Comparison of ENCODE assay signal across 9 mouse cellular contexts in genomic region chr4:3068306-3069223, GRCm38 (mm10).
DNase-seq lines count a peak whose midpoint lies in the region; ATAC-seq and TF ChIP-seq lines count a peak whose summit lies in the region.
"Had no signal": no experiment of that assay in that cellular context is flagged by ENCODE, and none has a peak within 500 bp of the region (broad histone marks: within the 10 kb centered on the region; RNA-seq: fewer than 3 reads in every experiment).

No protein-coding gene starts in this region.

- H3K36me3 ChIP-seq in limb, embryonic 12.5 days: no peaks in the 10 kb centered on the region
- H3K36me3 ChIP-seq in limb, embryonic 10.5 days: no peaks in the 10 kb centered on the region
- no peaks in the 10 kb centered on the region for H3K36me3 ChIP-seq in heart, postnatal 0 days (replicated peaks; ENCODE audit: control insufficient read depth, insufficient read depth, low read length)
- H3K36me3 ChIP-seq in midbrain, embryonic 16.5 days (ENCODE audit: control insufficient read depth, insufficient read depth, low read length): no peaks in the 10 kb centered on the region

- no peak for TF ChIP-seq CTCF in heart, postnatal 0 days (IDR thresholded peaks at IDR 0.05; ENCODE audit: low read depth)

- DNase-seq in cerebellum, postnatal 10 days: no peak
- no peak for DNase-seq in limb, embryonic 10.5 days (ENCODE audit: low spot score)
- DNase-seq in heart, postnatal 0 days (ENCODE audit: low spot score): no peak
- DNase-seq in left cerebral cortex, postnatal 4 days: no peak
- no peak for DNase-seq in layer of hippocampus, postnatal 14 days (ENCODE audit: low spot score in 2 of 2)
- DNase-seq: right cerebral cortex, adult 18-20 months had no signal

- peak; percentile 29; the same call in 1 of the 2 replicates for ATAC-seq in cerebellum, adult (ENCODE audit: insufficient number of reproducible peaks, low FRiP score, low TSS enrichment)
- ATAC-seq in limb, embryonic 12.5 days (ENCODE audit: insufficient number of reproducible peaks, insufficient read depth, low FRiP score, low TSS enrichment, low read depth): peak; percentile 5; the same call in 1 of the 2 replicates
- peak; percentile 29 for ATAC-seq in heart, postnatal 0 days (ENCODE audit: insufficient read depth, low read depth)
- ATAC-seq in midbrain, embryonic 16.5 days: 0 out of 2 replicates have a peak, but pooled peaks have one; percentile 9

- TF ChIP-seq EP300 in heart, postnatal 0 days (IDR thresholded peaks at IDR 0.05; ENCODE audit: low read depth): no peak

- peaks cover 91% of the 10 kb centered on the region for H3K9me3 ChIP-seq in limb, embryonic 12.5 days
- H3K9me3 ChIP-seq in limb, embryonic 10.5 days (replicated peaks): peaks cover 83% of the 10 kb centered on the region
- peaks cover 57% of the 10 kb centered on the region for H3K9me3 ChIP-seq in heart, postnatal 0 days (replicated peaks; ENCODE audit: control insufficient read depth, low read length)
- peaks cover 69% of the 10 kb centered on the region for H3K9me3 ChIP-seq in midbrain, embryonic 16.5 days (replicated peaks; ENCODE audit: control insufficient read depth, low read length, poor library complexity, severe bottlenecking)

- no peak overlapping the region for H3K4me2 ChIP-seq in limb, embryonic 12.5 days
- no peak overlapping the region for H3K4me2 ChIP-seq in heart, postnatal 0 days (ENCODE audit: low read depth, low read length)
- no peak overlapping the region for H3K4me2 ChIP-seq in midbrain, embryonic 16.5 days (ENCODE audit: low read length)

- intact Hi-C loops in left cerebral cortex, postnatal 4 days (cut with DNase I): no loop called here

- no peaks in the 10 kb centered on the region for H3K4me1 ChIP-seq in limb, embryonic 12.5 days (replicated peaks)
- no peaks in the 10 kb centered on the region for H3K4me1 ChIP-seq in limb, embryonic 10.5 days
- H3K4me1 ChIP-seq in heart, postnatal 0 days (ENCODE audit: control insufficient read depth, insufficient read depth): no peaks in the 10 kb centered on the region
- no peaks in the 10 kb centered on the region for H3K4me1 ChIP-seq in midbrain, embryonic 16.5 days (ENCODE audit: control insufficient read depth, insufficient read depth, low read length)

- H3K9ac ChIP-seq in limb, embryonic 12.5 days (replicated peaks): no peak overlapping the region
- no peak overlapping the region for H3K9ac ChIP-seq in heart, postnatal 0 days (replicated peaks; ENCODE audit: low read depth, low read length)
- no peak overlapping the region for H3K9ac ChIP-seq in midbrain, embryonic 16.5 days (ENCODE audit: low read depth, low read length)

- H3K27me3 ChIP-seq in limb, embryonic 12.5 days: no peaks in the 10 kb centered on the region
- H3K27me3 ChIP-seq in limb, embryonic 10.5 days (ENCODE audit: low read depth, poor library complexity, severe bottlenecking): no peaks in the 10 kb centered on the region
- H3K27me3 ChIP-seq in heart, postnatal 0 days (ENCODE audit: control insufficient read depth, insufficient read depth, low read length): no peaks in the 10 kb centered on the region
- H3K27me3 ChIP-seq in midbrain, embryonic 16.5 days (ENCODE audit: control insufficient read depth, insufficient read depth, low read depth, low read length): no peaks in the 10 kb centered on the region

- H3K4me3 ChIP-seq in limb, embryonic 12.5 days (replicated peaks): no peak overlapping the region
- H3K4me3 ChIP-seq in limb, embryonic 10.5 days: no peak overlapping the region
- no peak overlapping the region for H3K4me3 ChIP-seq in heart, postnatal 0 days (ENCODE audit: low read depth, low read length)
- no peak overlapping the region for H3K4me3 ChIP-seq in midbrain, embryonic 16.5 days (ENCODE audit: low read depth, low read length)

- no peak overlapping the region for H3K27ac ChIP-seq in limb, embryonic 12.5 days
- H3K27ac ChIP-seq in limb, embryonic 10.5 days: no peak overlapping the region
- no peak overlapping the region for H3K27ac ChIP-seq in heart, postnatal 0 days (ENCODE audit: low read depth)
- H3K27ac ChIP-seq in midbrain, embryonic 16.5 days (ENCODE audit: low read length): no peak overlapping the region

- 82% methylated on average over 6 of the region's 6 CpGs for WGBS in limb, embryonic 12.5 days
- WGBS in limb, embryonic 10.5 days: 89% methylated on average over 6 of the region's 6 CpGs
- 70% methylated on average over 6 of the region's 6 CpGs for whole genome bisulfite sequencing in heart, postnatal 0 days
- 82% methylated on average over 6 of the region's 6 CpGs for WGBS in midbrain, embryonic 16.5 days
